Mouse (Mus musculus): Measurements from ENCODE around the gene Pgm3.

- TF ChIP-seq CTCF (IDR thresholded peaks at IDR 0.05; ENCODE audit: borderline replicate concordance, control insufficient read depth, extremely low read depth, insufficient read depth, low read length, poor library complexity): no peak
- TF ChIP-seq POLR2A (IDR thresholded peaks at IDR 0.05; ENCODE audit: control insufficient read depth, extremely low read depth, insufficient read depth, low read length, poor library complexity): no peak
Observed at GRCm38 (mm10) chr9:86617837-86618492, 46.3 kb upstream of the Pgm3 start.

Data from thymus, adult 2 months (tissue).